Mouse (Mus musculus) layer of hippocampus, postnatal 10 days (tissue): Measurements from ENCODE around the gene Zbed6. TPM values are rescaled to one million over a fixed set of nuclear protein-coding genes. Genes with fewer than 3 reads are reported as not detected.
"Not testable (repeated sequence)": the region's sequence is repeated elsewhere in the genome, so short reads cannot be mapped to it uniquely, and the experiment has no call there.

Experiments
- DNase-seq, 2 experiments: peaks; one replicate each; pipeline ENCODE4 v3.0.0; 2021; ENCODE audit warnings: low spot score in 2 of 2
- long read RNA-seq: library from polyadenylated mRNA; stranded (forward); transcript quantifications from one replicate; pipeline ENCODE4 v2.0.0, GENCODE M21; 2023
- total RNA-seq, 2 experiments: library from RNA; stranded (reverse); gene quantifications; 2 replicates each; pipeline ENCODE4 v1.2.3; 2021

The Zbed6 gene
- 1 to 10 TPM; 6.0 to 9.5 TPM for total RNA-seq
- long read RNA-seq: 0 reads

- DNase-seq: peak; percentile 80 to 81
Observed at GRCm38 (mm10) chr1:133660466-133661202, at the start of gene Zbed6. Gene Zbed6, minus strand, starts transcription at chr1:133660885.

GRCm38 (mm10) chr1:133709292-133709691 is 48.6 kb upstream of the Zbed6 start:
- DNase-seq: no peak

- not testable (repeated sequence) for DNase-seq
Observed at GRCm38 (mm10) chr1:133701824-133702223, 41.1 kb upstream of the Zbed6 start.

- no peak for DNase-seq
Observed at GRCm38 (mm10) chr1:133697935-133698620, 37.4 kb upstream of the Zbed6 start.

- DNase-seq: no peak
Observed at GRCm38 (mm10) chr1:133695901-133696300, 35.2 kb upstream of the Zbed6 start.

GRCm38 (mm10) chr1:133694876-133695275 is 34.2 kb upstream of the Zbed6 start:
- DNase-seq: no peak

GRCm38 (mm10) chr1:133694301-133694700 is 33.6 kb upstream of the Zbed6 start:
- no peak for DNase-seq

- DNase-seq: no peak
Observed at GRCm38 (mm10) chr1:133693536-133694114, 32.9 kb upstream of the Zbed6 start.

GRCm38 (mm10) chr1:133692195-133692594 is 31.5 kb upstream of the Zbed6 start:
- DNase-seq: no peak

GRCm38 (mm10) chr1:133691046-133691445 is 30.4 kb upstream of the Zbed6 start:
- no peak for DNase-seq

- no peak for DNase-seq
Observed at GRCm38 (mm10) chr1:133689897-133690296, 29.2 kb upstream of the Zbed6 start, which contains the start of gene Lax1. Gene Lax1, minus strand, starts transcription at chr1:133690108.

GRCm38 (mm10) chr1:133688301-133688700 is 27.6 kb upstream of the Zbed6 start:
- no peak for DNase-seq

- DNase-seq: peak in 1 of 2 experiments; percentile 16
Observed at GRCm38 (mm10) chr1:133685749-133686519, 25.2 kb upstream of the Zbed6 start.

GRCm38 (mm10) chr1:133671801-133672200 is 11.1 kb upstream of the Zbed6 start:
- no peak for DNase-seq

GRCm38 (mm10) chr1:133671266-133671665 is 10.6 kb upstream of the Zbed6 start:
- DNase-seq: no peak

GRCm38 (mm10) chr1:133670776-133671175 is 10.1 kb upstream of the Zbed6 start:
- DNase-seq: no peak

GRCm38 (mm10) chr1:133670190-133670589 is 9.5 kb upstream of the Zbed6 start:
- no peak for DNase-seq

- no peak for DNase-seq
Observed at GRCm38 (mm10) chr1:133668618-133669017, 7.9 kb upstream of the Zbed6 start.

GRCm38 (mm10) chr1:133667721-133668120 is 7.0 kb upstream of the Zbed6 start:
- DNase-seq: no peak

- not testable (repeated sequence) for DNase-seq
Observed at GRCm38 (mm10) chr1:133665713-133666112, 5.0 kb upstream of the Zbed6 start.

- no peak for DNase-seq
Observed at GRCm38 (mm10) chr1:133664203-133664970, 3.7 kb upstream of the Zbed6 start.
